Mouse (Mus musculus) G1E (cell line): Measurements from ENCODE around the gene Olfr1054.

Experiments
- CTCF ChIP-seq: IDR thresholded peaks from 2 replicates; pipeline ENCODE4 v1.5.1; 2012; ENCODE audit warnings: low read depth, low read length, inconsistent platforms, mixed read lengths
- GATA1 ChIP-seq: IDR thresholded peaks from 2 replicates; pipeline ENCODE4 v1.6.1; 2012; ENCODE audit warnings: borderline replicate concordance, low read length, inconsistent platforms, mixed read lengths
- POLR2AphosphoS5 ChIP-seq: IDR thresholded peaks from 2 replicates; pipeline ENCODE4 v1.6.1; 2012; ENCODE audit warnings: low read depth, low read length, inconsistent platforms; ENCODE audit not compliant: insufficient replicate concordance
- TAL1 ChIP-seq: conservative IDR thresholded peaks from 2 replicates; pipeline ENCODE4 v1.6.1; 2012; ENCODE audit warnings: low read depth, low read length, inconsistent platforms, mixed read lengths

DNA sequence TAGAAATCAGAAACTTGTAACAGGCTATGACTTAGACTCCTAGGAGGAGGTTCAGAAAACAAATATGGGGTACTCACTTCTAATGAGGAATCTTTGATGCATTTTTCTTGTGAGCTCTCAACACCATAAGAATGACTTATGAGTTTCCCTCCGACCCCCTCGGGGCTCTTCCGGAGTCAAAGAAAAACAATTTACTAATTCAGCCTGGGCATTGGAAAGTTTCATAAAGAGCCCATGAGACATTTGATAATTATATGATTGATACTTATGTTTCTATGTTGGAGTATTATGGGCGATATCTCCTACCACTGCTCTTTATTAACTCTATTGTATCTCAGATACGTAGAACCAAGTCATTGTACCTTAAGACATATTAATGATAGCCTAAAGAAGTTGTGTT, 15.0 kb upstream of the Olfr1054 start, which contains the start of gene Olfr1055:
- TF ChIP-seq GATA1 (no peak), CTCF (no peak), POLR2AphosphoS5 (no peak), TAL1 (no peak)
